Mouse (Mus musculus) liver, postnatal 0 days (tissue): ENCODE measurements around the gene Mybl2. TPM values are rescaled to one million over a fixed set of nuclear protein-coding genes. Genes with fewer than 3 reads are reported as not detected.

Source experiments
- ATAC-seq: fragments of 200-750 bp; cut with Nextera tagmentation; 2 replicates; pipeline ENCODE4 v1.8.0; 2017; ENCODE audit warnings: mild to moderate bottlenecking, moderate library complexity
- DNase-seq: peaks from one replicate; pipeline ENCODE4 v3.0.0-alpha.2; 2016
- H3K27ac ChIP-seq: fragments of 300-500 bp; sonication (generic); 2 replicates; pipeline ENCODE4 v1.5.1; 2014; ENCODE audit warnings: antibody characterized with exemption, moderate library complexity, mild to moderate bottlenecking, low read depth
- H3K27me3 ChIP-seq: fragments of 300-500 bp; sonication (generic); 2 replicates; pipeline ENCODE4 v1.6.1; 2014; ENCODE audit warnings: low read length, control low read depth, mixed read lengths; ENCODE audit not compliant: insufficient read depth
- H3K36me3 ChIP-seq: fragments of 300-500 bp; sonication (generic); replicated peaks from 2 replicates; pipeline ENCODE4 v1.6.1; 2014; ENCODE audit warnings: mild to moderate bottlenecking, control low read depth, low read length, moderate library complexity, mixed read lengths; ENCODE audit not compliant: insufficient read depth
- H3K4me1 ChIP-seq: fragments of 300-500 bp; sonication (generic); 2 replicates; pipeline ENCODE4 v1.6.1; 2014; ENCODE audit warnings: antibody characterized with exemption, mild to moderate bottlenecking, control low read depth; ENCODE audit not compliant: insufficient read depth
- H3K4me2 ChIP-seq: fragments of 300-500 bp; sonication (generic); 2 replicates; pipeline ENCODE4 v1.6.1; 2014; ENCODE audit warnings: low read depth, mild to moderate bottlenecking, low read length, moderate library complexity, mixed read lengths
- H3K4me3 ChIP-seq: fragments of 300-500 bp; sonication (generic); 2 replicates; pipeline ENCODE4 v1.5.1; 2014; ENCODE audit warnings: low read depth, low read length
- H3K9ac ChIP-seq: fragments of 300-500 bp; sonication (generic); replicated peaks from 2 replicates; pipeline ENCODE4 v1.6.1; 2014; ENCODE audit warnings: mild to moderate bottlenecking, moderate library complexity
- H3K9me3 ChIP-seq: fragments of 300-500 bp; sonication (generic); 2 replicates; pipeline ENCODE4 v1.6.1; 2016; ENCODE audit warnings: mild to moderate bottlenecking, control low read depth, low read length, mixed read lengths
- CTCF ChIP-seq: sonication (generic); IDR thresholded peaks from 2 replicates; pipeline ENCODE4 v1.5.1; 2016; ENCODE audit warnings: antibody characterized with exemption, low read depth
- EP300 ChIP-seq: IDR thresholded peaks from 2 replicates; pipeline ENCODE4 v1.6.1; 2016; ENCODE audit warnings: antibody characterized with exemption, low read depth, mild to moderate bottlenecking
- whole genome bisulfite sequencing: fragments of 180-500 bp; shearing (Covaris S2); extraction: QIAGEN DNeasy Blood & Tissue Kit; methylation state at CpG from one replicate; pipeline ENCODE4 v1.1.7; 2014; ENCODE audit not compliant: insufficient replicate concordance; 5-methylcytosine and 5-hydroxymethylcytosine counted together
- polyA plus RNA-seq: library from polyadenylated mRNA; unstranded; fragments of >200 nt; fragmentation: Nextera tagmentation; extraction: Ambion mirVana; gene quantifications from 2 replicates; pipeline ENCODE4 v1.2.1, GENCODE M21; 2015

Mybl2 gene
- polyA plus RNA-seq, 1 experiment from 2014 or later, result 23.2 TPM

- ATAC-seq, result no peak
- no peak for DNase-seq
- H3K9me3 ChIP-seq, result no peaks in the 10 kb centered on the region
Observed at GRCm38 (mm10) chr2:163111413-163112201, 57.1 kb downstream of the Mybl2 start.

DNA sequence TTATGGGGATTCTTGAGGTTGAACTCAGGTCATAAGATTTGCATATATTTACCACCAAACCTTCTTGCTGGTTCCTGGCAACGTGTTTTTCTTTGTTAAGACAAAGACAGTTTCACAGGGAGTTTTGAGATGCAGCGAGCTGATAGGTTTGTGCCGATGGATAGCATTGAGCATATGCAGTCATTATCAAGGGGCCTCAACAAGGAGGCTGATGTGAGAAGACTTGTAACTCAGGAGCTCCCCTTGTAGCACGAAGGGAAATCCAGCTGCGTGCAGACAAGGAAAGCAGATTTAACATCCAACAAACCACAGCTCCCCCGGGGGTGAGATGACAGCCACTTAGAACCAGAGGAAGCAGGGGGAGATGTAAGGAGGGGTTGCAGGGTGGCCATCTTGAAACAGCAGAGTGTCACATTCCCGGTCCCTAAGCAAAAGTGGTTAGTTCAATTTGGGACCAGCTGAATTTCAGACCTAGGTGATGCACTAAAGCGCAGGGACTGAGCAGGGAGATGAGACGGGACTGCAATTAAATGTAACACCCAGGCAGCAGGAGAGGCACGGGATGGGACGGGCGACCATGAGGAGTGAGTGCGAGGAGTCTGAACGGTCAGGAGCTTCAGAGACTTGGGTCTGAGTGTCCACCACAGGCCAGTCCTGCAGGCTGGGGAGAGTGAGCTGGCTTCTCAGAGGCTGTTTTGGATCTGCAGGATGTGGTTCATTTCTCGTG is 66.3 kb downstream of the Mybl2 start:
- no peak for TF ChIP-seq CTCF
- no peak for TF ChIP-seq EP300
- Histone ChIP-seq H3K9ac (no peak overlapping the region), H3K9me3 (no peaks in the 10 kb centered on the region), H3K36me3 (no peaks in the 10 kb centered on the region), H3K4me3 (no peak overlapping the region), H3K4me2 (no peak overlapping the region), H3K4me1 (peaks cover 2% of the 10 kb centered on the region; the same call in 1 of the 2 replicates), H3K27me3 (no peaks in the 10 kb centered on the region), H3K27ac (no peak overlapping the region)
- 51% methylated on average over 15 of the region's 15 CpGs for WGBS
- no peak for ATAC-seq
- no peak for DNase-seq

More at GRCm38 (mm10) chr2:163111413-163112201, 57.1 kb downstream of the Mybl2 start:
- no peak overlapping the region for H3K4me2 ChIP-seq
- no peaks in the 10 kb centered on the region for H3K4me1 ChIP-seq
- WGBS, result 74% methylated on average over 16 of the region's 16 CpGs
- no peak overlapping the region for H3K27ac ChIP-seq
- no peaks in the 10 kb centered on the region for H3K36me3 ChIP-seq
- no peaks in the 10 kb centered on the region for H3K27me3 ChIP-seq
- TF ChIP-seq CTCF (no peak), EP300 (no peak)
- H3K9ac ChIP-seq, result no peak overlapping the region
- H3K4me3 ChIP-seq, result no peak overlapping the region

GRCm38 (mm10) chr2:163121353-163121660 is 66.8 kb downstream of the Mybl2 start:
- DNase-seq, result no peak
- Histone ChIP-seq H3K4me2 (no peak overlapping the region), H3K4me1 (peaks cover 2% of the 10 kb centered on the region; the same call in 1 of the 2 replicates), H3K9me3 (no peaks in the 10 kb centered on the region), H3K9ac (no peak overlapping the region), H3K4me3 (no peak overlapping the region), H3K36me3 (no peaks in the 10 kb centered on the region), H3K27ac (no peak overlapping the region), H3K27me3 (no peaks in the 10 kb centered on the region)
- TF ChIP-seq EP300, result no peak
- no peak for TF ChIP-seq CTCF
- 54% methylated on average over 3 of the region's 3 CpGs for WGBS
- no peak for ATAC-seq

- WGBS, result 15% methylated on average over 9 of the region's 9 CpGs
- peak overlapping the region; percentile 62 for H3K4me2 ChIP-seq
- no peaks in the 10 kb centered on the region for H3K36me3 ChIP-seq
- H3K9ac ChIP-seq, result peak overlapping the region; percentile 53
- ATAC-seq, result peak; percentile 100
- H3K27me3 ChIP-seq, result no peaks in the 10 kb centered on the region
- H3K9me3 ChIP-seq, result no peaks in the 10 kb centered on the region
- H3K27ac ChIP-seq, result no peak overlapping the region
- peak; percentile 80 for DNase-seq
- no peak overlapping the region for H3K4me3 ChIP-seq
- no peak for TF ChIP-seq CTCF
- TF ChIP-seq EP300, result no peak
- H3K4me1 ChIP-seq, result peaks cover 2% of the 10 kb centered on the region; the same call in 1 of the 2 replicates
Observed at GRCm38 (mm10) chr2:163122319-163122718, 67.8 kb downstream of the Mybl2 start.

DNA sequence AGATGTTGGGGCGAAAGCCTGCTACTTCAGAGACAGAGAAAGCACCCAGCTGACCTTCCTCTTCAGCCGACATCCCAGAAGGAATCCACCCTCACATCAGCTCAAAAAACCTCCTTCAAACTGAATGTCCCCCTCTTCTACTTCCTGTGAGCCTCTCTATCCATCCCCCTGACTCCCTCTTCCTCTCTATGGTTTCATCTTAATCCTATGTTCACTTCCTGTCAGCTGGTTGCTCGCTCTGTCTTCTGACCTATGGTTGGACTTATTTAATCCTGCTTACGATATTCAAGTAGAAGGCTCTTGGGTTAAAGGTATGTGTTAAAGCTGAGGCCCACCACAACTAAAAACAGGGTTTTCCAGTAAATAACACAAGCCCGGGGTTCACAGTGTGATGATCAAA is 69.0 kb downstream of the Mybl2 start:
- Histone ChIP-seq H3K27ac (no peak overlapping the region), H3K4me2 (no peak overlapping the region), H3K9ac (no peak overlapping the region), H3K27me3 (no peaks in the 10 kb centered on the region), H3K4me1 (peaks cover 2% of the 10 kb centered on the region; the same call in 1 of the 2 replicates), H3K36me3 (no peaks in the 10 kb centered on the region), H3K9me3 (no peaks in the 10 kb centered on the region), H3K4me3 (no peak overlapping the region)
- TF ChIP-seq CTCF (no peak), EP300 (no peak)
- DNase-seq (no peak), ATAC-seq (no peak)
- 70% methylated on average over 5 of the region's 5 CpGs for WGBS

DNA sequence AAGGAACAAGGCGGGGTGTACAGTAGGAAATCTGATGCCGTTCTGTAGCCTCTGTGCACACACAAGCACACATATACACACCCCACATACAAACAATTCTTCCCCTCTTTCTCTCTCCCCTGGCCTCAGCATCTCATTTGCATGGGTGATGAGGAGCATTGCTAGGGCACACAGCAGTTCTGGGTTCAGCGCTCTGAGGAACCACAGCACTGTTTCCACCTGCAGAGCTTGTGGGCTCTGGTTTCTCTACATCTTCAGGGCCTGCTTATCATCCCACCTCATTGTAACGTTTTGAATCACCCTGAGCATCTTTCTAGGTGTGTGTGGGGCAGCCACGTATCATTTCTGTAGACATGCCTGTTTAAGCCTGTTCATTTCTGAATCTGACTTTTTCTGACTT is 76.3 kb downstream of the Mybl2 start:
- no peaks in the 10 kb centered on the region for H3K9me3 ChIP-seq
- DNase-seq (no peak), ATAC-seq (no peak)
- no peak overlapping the region for H3K4me2 ChIP-seq
- no peak overlapping the region for H3K4me3 ChIP-seq
- H3K9ac ChIP-seq, result no peak overlapping the region
- H3K4me1 ChIP-seq, result no peaks in the 10 kb centered on the region
- no peaks in the 10 kb centered on the region for H3K36me3 ChIP-seq
- no peak overlapping the region for H3K27ac ChIP-seq
- 66% methylated on average over 5 of the region's 5 CpGs for WGBS
- TF ChIP-seq EP300, result no peak
- no peak for TF ChIP-seq CTCF
- H3K27me3 ChIP-seq, result no peaks in the 10 kb centered on the region
